Mouse (Mus musculus) stomach, postnatal 0 days (tissue): ENCODE results near the gene Shisa2. TPM values are rescaled to one million over a fixed set of nuclear protein-coding genes. Genes with fewer than 3 reads are reported as not detected.

ENCODE experiments used
- ATAC-seq: fragments of 200-750 bp; cut with Nextera tagmentation; 2 replicates; pipeline ENCODE4 v1.8.0; 2017; ENCODE audit not compliant: low FRiP score, low TSS enrichment
- DNase-seq: peaks from one replicate; pipeline ENCODE4 v3.0.0-alpha.2; 2016; ENCODE audit warnings: low spot score
- H3K27ac ChIP-seq: fragments of 300-500 bp; sonication (generic); replicated peaks from 2 replicates; pipeline ENCODE4 v1.5.1; 2014; ENCODE audit warnings: mild to moderate bottlenecking, control low read depth
- H3K27me3 ChIP-seq: fragments of 300-500 bp; sonication (generic); 2 replicates; pipeline ENCODE4 v1.6.1; 2014; ENCODE audit warnings: low read length; ENCODE audit not compliant: control insufficient read depth, insufficient read depth
- H3K36me3 ChIP-seq: fragments of 300-500 bp; sonication (generic); 2 replicates; pipeline ENCODE4 v1.6.1; 2014; ENCODE audit warnings: low read length, mixed read lengths; ENCODE audit not compliant: control insufficient read depth, insufficient read depth
- H3K4me1 ChIP-seq: fragments of 300-500 bp; sonication (generic); replicated peaks from 2 replicates; pipeline ENCODE4 v1.6.1; 2014; ENCODE audit warnings: antibody characterized with exemption; ENCODE audit not compliant: control insufficient read depth, insufficient read depth
- H3K4me2 ChIP-seq: fragments of 300-500 bp; sonication (generic); replicated peaks from 2 replicates; pipeline ENCODE4 v1.6.1; 2014; ENCODE audit warnings: low read depth, mild to moderate bottlenecking, control low read depth, moderate library complexity
- H3K4me3 ChIP-seq: fragments of 300-500 bp; sonication (generic); 2 replicates; pipeline ENCODE4 v1.5.1; 2014; ENCODE audit warnings: low read depth, low read length, control low read depth
- H3K9ac ChIP-seq: fragments of 300-500 bp; sonication (generic); 2 replicates; pipeline ENCODE4 v1.6.1; 2014; ENCODE audit warnings: mild to moderate bottlenecking, low read length, control low read depth, mixed read lengths
- H3K9me3 ChIP-seq: fragments of 300-500 bp; sonication (generic); 2 replicates; pipeline ENCODE4 v1.6.1; 2016; ENCODE audit warnings: low read length; ENCODE audit not compliant: control insufficient read depth
- CTCF ChIP-seq: IDR thresholded peaks from 2 replicates; pipeline ENCODE4 v1.5.1; 2016; ENCODE audit warnings: antibody characterized with exemption, low read depth, mild to moderate bottlenecking, moderate library complexity
- EP300 ChIP-seq: optimal IDR thresholded peaks from 2 replicates; pipeline ENCODE3; 2016; ENCODE audit warnings: antibody characterized with exemption
- WGBS: fragments of 180-500 bp; shearing (Covaris S2); extraction: QIAGEN DNeasy Blood & Tissue Kit; methylation state at CpG from one replicate; pipeline ENCODE4 v1.1.7; 2014; 5-methylcytosine and 5-hydroxymethylcytosine counted together
- polyA plus RNA-seq: library from polyadenylated mRNA; unstranded; fragments of >200 nt; fragmentation: Nextera tagmentation; extraction: Ambion mirVana; gene quantifications from 2 replicates; pipeline ENCODE4 v1.2.1, GENCODE M21; 2015

Gene Shisa2
- polyA plus RNA-seq, 1 experiment from 2014 or later, result 4.4 TPM

DNA sequence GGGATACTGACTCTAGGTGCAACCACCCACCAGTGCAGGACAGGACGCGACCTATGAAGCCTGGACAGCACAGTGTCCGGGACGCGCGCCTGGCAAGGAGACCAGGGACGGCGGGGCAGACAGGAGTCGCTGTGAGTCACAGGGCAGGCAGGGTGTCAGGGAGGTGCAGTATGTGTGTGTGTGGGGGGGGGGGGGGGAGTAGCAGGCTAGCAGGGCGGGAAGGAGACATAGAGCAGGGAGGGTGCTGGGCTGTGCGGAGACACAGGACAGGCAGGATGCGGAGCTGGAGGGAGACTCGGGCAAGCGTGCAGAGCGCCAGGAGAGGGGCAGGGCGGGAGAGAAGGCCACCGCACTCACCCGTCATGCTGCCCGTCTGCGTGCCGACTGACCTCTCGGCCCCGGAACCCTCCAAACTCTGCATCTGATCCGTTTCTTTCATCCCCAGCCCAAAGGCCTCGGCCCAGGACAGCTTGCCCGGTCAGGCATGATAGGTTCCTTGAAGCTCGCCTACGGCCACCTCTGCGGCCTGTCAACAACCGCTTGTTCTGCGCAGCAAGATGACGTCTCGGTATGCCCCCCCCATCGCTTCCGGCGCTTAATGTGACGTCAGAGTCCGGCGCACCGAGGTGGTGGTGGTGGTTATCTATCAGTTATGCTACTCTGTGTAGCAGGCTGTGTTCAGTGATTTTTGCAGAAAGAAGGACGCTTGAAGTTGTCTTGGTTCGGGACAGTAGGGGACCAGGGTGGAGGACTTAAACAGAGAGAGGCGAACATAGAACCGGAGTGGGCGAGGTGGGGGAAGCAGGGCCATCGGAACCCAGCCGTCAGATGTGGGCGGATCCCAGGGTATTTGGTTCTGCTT lies 27.5 kb upstream of the Shisa2 start, which contains the start of gene Cdadc1:
Gene Cdadc1, minus strand, starts transcription at position 562 of the 862 bp plus-strand sequence.
- Histone ChIP-seq H3K27ac (peak within 1 kb of the TSS; percentile 75), H3K9me3 (no peaks in the 10 kb centered on the region), H3K9ac (peak within 1 kb of the TSS; percentile 92), H3K36me3 (no peaks in the 10 kb centered on the region), H3K4me2 (peak within 1 kb of the TSS; percentile 75), H3K4me3 (peak within 1 kb of the TSS; percentile 83), H3K4me1 (0 out of 2 replicates have a peak, but pooled peaks cover 3% of the 10 kb centered on the region), H3K27me3 (no peaks in the 10 kb centered on the region)
- DNase-seq (peak; percentile 97), ATAC-seq (peak; percentile 93)
- peak; percentile 56; the same call in 1 of the 2 replicates for TF ChIP-seq CTCF
- TF ChIP-seq EP300, result no peak
- under 1% methylated on average over 48 of the region's 48 CpGs for WGBS

DNA sequence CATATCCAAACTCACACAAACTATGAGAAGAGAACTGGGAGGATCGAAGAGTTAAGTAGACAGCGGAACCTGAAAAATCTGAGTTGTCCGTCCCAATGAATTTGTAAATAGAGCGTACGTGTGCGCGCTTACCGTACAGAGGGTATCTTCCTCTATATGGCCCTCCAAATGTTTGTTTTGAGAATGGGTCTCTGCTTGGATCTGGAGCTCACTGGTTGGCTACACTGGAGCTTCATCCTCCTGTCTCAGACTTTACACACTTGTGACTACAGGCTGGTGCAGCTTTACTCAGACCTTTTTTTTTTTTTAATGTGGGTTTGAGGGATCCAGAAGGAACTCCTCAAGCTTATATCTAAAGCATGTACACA lies 26.9 kb upstream of the Shisa2 start:
- ATAC-seq, result peak; percentile 16; the same call in 1 of the 2 replicates
- Histone ChIP-seq H3K4me3 (peak overlapping the region; percentile 83), H3K9ac (peak overlapping the region; percentile 92), H3K27me3 (no peaks in the 10 kb centered on the region), H3K27ac (peak overlapping the region; percentile 65; the same call in 1 of the 2 replicates), H3K4me2 (peak overlapping the region; percentile 61), H3K4me1 (0 out of 2 replicates have a peak, but pooled peaks cover 3% of the 10 kb centered on the region), H3K9me3 (no peaks in the 10 kb centered on the region), H3K36me3 (no peaks in the 10 kb centered on the region)
- DNase-seq, result no peak
- TF ChIP-seq CTCF (no peak), EP300 (no peak)
- WGBS, result 3% methylated on average over 8 of the region's 8 CpGs

DNA sequence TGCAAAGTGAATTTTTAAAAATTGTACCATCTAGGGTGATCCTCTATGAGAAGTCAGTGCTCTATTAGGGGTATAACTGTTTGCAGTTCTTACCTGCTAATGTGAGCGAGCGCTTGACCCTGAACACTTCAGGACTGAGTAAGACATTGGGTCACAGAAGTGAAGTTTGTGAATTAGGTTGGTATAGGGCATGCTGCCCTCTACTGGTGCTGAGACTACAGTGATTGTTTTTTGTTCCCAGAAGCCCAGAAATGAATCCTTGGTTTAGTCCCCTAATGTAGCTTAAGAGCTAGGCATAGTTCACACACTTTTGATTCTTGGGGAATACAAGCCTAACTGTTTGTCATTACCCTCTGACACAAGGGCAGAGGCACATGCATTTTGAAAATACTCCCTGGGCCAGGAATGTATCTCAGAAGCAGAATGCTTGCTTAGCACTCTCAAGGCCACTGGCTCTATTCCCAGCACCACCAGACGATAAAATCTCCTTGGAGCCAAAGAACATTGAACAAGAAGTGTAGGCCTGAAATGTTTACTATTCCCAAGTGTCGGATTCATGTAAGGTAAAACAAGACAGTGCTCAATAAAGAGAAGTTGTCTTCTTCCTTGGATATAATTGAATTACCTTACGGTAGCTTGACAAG lies 21.0 kb upstream of the Shisa2 start:
- Histone ChIP-seq H3K36me3 (no peaks in the 10 kb centered on the region), H3K9ac (no peak overlapping the region), H3K27me3 (no peaks in the 10 kb centered on the region), H3K4me2 (no peak overlapping the region), H3K27ac (no peak overlapping the region), H3K9me3 (no peaks in the 10 kb centered on the region), H3K4me1 (no peaks in the 10 kb centered on the region), H3K4me3 (no peak overlapping the region)
- peak; percentile 31 for DNase-seq
- WGBS, result 56% methylated on average over 5 of the region's 5 CpGs
- no peak for ATAC-seq
- no peak for TF ChIP-seq EP300
- peak; percentile 79 for TF ChIP-seq CTCF

DNA sequence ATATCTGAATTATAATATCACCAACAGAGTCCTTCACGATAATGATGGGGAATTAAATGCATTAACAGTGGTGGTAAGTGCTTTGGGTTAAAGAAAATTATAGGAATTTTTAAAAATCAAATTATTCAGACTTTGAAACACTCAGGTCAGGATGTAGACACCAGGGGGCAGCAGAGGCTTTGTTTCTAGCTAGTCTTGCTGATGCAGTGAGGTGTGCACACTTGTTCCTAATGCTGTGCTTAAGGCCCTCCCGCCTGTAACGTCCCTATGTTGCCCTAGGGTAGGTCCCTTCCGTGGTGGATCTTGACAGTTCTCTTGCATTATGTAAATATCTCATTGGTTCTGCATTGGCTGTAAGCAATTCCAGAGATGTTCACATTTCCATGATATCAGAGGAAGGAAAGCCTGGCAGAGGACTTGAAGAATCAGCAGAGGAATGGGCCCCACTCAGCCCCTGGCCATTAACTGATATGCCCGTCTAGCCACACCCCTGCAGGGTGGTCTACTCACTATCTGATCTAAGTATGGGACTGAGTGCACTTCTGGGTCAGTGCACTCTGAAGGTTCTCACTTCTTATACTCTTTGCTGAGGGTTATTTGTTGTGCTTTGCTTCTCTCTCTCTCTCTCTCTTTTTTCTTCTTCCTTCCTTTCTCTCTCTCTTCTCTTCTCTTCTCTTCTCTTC lies 19.3 kb upstream of the Shisa2 start:
- H3K4me1 ChIP-seq, result no peaks in the 10 kb centered on the region
- H3K27me3 ChIP-seq, result no peaks in the 10 kb centered on the region
- 12% methylated on average over 5 of the region's 5 CpGs for WGBS
- no peaks in the 10 kb centered on the region for H3K36me3 ChIP-seq
- TF ChIP-seq CTCF (peak; percentile 85), EP300 (no peak)
- no peak overlapping the region for H3K4me2 ChIP-seq
- H3K4me3 ChIP-seq, result no peak overlapping the region
- no peaks in the 10 kb centered on the region for H3K9me3 ChIP-seq
- ATAC-seq (no peak), DNase-seq (peak; percentile 80)
- no peak overlapping the region for H3K9ac ChIP-seq
- H3K27ac ChIP-seq, result no peak overlapping the region

DNA sequence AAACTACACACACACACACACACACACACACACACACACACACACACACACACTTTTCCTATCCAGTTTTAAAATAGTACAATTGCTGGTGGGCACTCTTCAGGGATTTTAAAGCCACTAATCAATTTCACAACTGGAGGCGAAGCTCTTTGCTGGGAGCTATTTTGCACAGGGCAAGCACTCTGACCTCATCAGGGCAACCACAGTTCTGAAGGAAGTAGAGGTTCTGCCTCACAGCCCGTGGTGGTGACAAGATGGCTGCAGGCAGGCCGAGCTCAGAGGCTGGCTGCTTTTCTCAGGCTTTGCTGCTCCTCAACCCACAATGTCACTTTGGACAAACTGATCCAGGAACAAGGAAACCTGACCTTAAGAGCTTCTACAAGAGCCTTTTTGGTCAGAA lies 18.1 kb upstream of the Shisa2 start:
- no peak overlapping the region for H3K4me3 ChIP-seq
- DNase-seq (no peak), ATAC-seq (no peak)
- H3K27ac ChIP-seq, result no peak overlapping the region
- TF ChIP-seq CTCF (no peak), EP300 (no peak)
- 50% methylated on average over 3 of the region's 3 CpGs for WGBS
- no peaks in the 10 kb centered on the region for H3K27me3 ChIP-seq
- no peaks in the 10 kb centered on the region for H3K36me3 ChIP-seq
- no peaks in the 10 kb centered on the region for H3K4me1 ChIP-seq
- no peak overlapping the region for H3K9ac ChIP-seq
- no peaks in the 10 kb centered on the region for H3K9me3 ChIP-seq
- no peak overlapping the region for H3K4me2 ChIP-seq
